Mouse (Mus musculus) left cerebral cortex, adult 8-10 months (tissue): ENCODE measurements around the gene Ahcyl1. TPM values are rescaled to one million over a fixed set of nuclear protein-coding genes. Genes with fewer than 3 reads are reported as not detected.
"Not testable (repeated sequence)": the region's sequence is repeated elsewhere in the genome, so short reads cannot be mapped to it uniquely, and the experiment has no call there.

ENCODE experiments used
- DNase-seq, 2 experiments: peaks; one replicate each; pipeline ENCODE4 v3.0.0; 2022; ENCODE audit warnings: low spot score in 2 of 2
- total RNA-seq, 4 experiments: library from RNA; stranded (reverse); gene quantifications; 2 replicates each; pipeline ENCODE4 v1.2.4; 2022

Gene Ahcyl1
- total RNA-seq, result 100 to 1,000 TPM; 308 to 354 (median 335) TPM

- DNase-seq, result peak; percentile 94 to 99
Observed at GRCm38 (mm10) chr3:107695948-107696881, at the start of gene Ahcyl1. Gene Ahcyl1 (minus strand): TSS chr3:107696560.

GRCm38 (mm10) chr3:107746026-107746425 is 49.7 kb upstream of the Ahcyl1 start:
- DNase-seq, result no peak

- DNase-seq, result no peak
Observed at GRCm38 (mm10) chr3:107743650-107744049, 47.3 kb upstream of the Ahcyl1 start.

GRCm38 (mm10) chr3:107743107-107743506 is 46.7 kb upstream of the Ahcyl1 start:
- DNase-seq, result no peak

- DNase-seq, result no peak
Observed at GRCm38 (mm10) chr3:107742071-107742710, 45.8 kb upstream of the Ahcyl1 start.

- no peak for DNase-seq
Observed at GRCm38 (mm10) chr3:107741387-107741786, 45.0 kb upstream of the Ahcyl1 start.

GRCm38 (mm10) chr3:107740578-107741207 is 44.3 kb upstream of the Ahcyl1 start:
- no peak for DNase-seq

GRCm38 (mm10) chr3:107739966-107740365 is 43.6 kb upstream of the Ahcyl1 start:
- no peak for DNase-seq

- DNase-seq, result no peak
Observed at GRCm38 (mm10) chr3:107739456-107739855, 43.1 kb upstream of the Ahcyl1 start.

- DNase-seq, result no peak
Observed at GRCm38 (mm10) chr3:107738620-107739019, 42.3 kb upstream of the Ahcyl1 start.

- no peak for DNase-seq
Observed at GRCm38 (mm10) chr3:107737609-107738190, 41.3 kb upstream of the Ahcyl1 start.

- DNase-seq, result not testable (repeated sequence)
Observed at GRCm38 (mm10) chr3:107735620-107736019, 39.3 kb upstream of the Ahcyl1 start.

- no peak for DNase-seq
Observed at GRCm38 (mm10) chr3:107733329-107733728, 37.0 kb upstream of the Ahcyl1 start.

- DNase-seq, result no peak
Observed at GRCm38 (mm10) chr3:107730236-107730635, 33.9 kb upstream of the Ahcyl1 start.

- no peak for DNase-seq
Observed at GRCm38 (mm10) chr3:107728509-107728908, 32.1 kb upstream of the Ahcyl1 start.

GRCm38 (mm10) chr3:107715971-107716370 is 19.6 kb upstream of the Ahcyl1 start:
- no peak for DNase-seq

- no peak for DNase-seq
Observed at GRCm38 (mm10) chr3:107714276-107714933, 18.0 kb upstream of the Ahcyl1 start.

GRCm38 (mm10) chr3:107712081-107712480 is 15.7 kb upstream of the Ahcyl1 start:
- DNase-seq, result no peak

GRCm38 (mm10) chr3:107709156-107709555 is 12.8 kb upstream of the Ahcyl1 start:
- DNase-seq, result no peak

- no peak for DNase-seq
Observed at GRCm38 (mm10) chr3:107707239-107707638, 10.9 kb upstream of the Ahcyl1 start.

GRCm38 (mm10) chr3:107706164-107706563 is 9.8 kb upstream of the Ahcyl1 start:
- DNase-seq, result no peak
